Mouse (Mus musculus) cerebellum, adult 8-10 months (tissue): ENCODE results near the gene Trp53i11.

Source experiments
- DNase-seq: peaks from one replicate; pipeline ENCODE4 v3.0.0; 2022

The Trp53i11 gene

DNA sequence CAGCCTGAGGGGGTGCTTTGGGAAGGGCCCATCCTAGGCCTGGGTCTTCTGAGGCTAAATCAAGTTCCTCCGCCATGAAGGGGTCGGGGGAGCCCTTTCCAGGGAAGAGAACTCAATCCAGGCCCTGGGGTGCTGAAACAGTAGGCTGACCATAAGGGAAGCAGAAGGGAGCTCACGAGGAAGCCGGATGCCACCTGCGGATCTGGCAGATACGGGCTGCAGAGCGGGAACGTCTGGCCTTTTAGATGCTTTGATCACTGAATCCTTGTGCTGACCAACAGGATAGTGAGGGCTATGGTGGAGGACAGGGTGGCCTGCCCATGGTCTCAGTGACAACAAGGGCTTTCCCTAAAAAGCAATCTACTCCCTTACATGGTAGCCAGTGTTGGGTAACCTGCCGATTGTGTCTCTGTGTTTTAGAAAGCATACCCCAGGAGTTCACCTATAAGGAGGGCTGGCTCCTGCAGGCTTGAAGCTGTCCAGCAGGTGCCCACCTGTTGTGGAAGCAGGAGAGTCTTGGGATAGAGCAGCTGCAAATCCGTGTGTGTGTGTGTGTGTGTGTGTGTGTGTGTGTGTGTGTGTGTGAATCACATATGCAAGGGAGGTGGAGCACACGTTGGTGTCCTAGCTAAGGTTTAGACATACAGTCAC, 56.2 kb downstream of the Trp53i11 start:
- DNase-seq, result peak; percentile 74

DNA sequence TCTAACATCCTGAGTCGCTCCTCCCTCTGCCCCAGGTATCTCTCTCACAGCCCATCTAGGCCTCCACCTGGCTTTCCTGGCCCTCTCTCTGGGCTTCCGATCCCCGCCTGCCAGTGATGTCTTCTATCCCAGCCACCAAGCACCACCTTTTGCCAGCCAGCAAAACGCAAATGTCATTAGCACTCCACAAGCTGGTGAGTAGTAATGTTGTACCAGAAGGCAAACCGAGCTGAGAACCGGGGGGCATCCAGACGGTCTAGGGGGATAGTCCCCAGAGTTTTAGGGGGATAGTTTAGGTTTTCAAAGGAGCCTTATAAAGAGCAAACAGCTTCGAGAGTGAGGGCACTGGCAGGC, 56.7 kb downstream of the Trp53i11 start:
- peak; percentile 57 for DNase-seq

DNA sequence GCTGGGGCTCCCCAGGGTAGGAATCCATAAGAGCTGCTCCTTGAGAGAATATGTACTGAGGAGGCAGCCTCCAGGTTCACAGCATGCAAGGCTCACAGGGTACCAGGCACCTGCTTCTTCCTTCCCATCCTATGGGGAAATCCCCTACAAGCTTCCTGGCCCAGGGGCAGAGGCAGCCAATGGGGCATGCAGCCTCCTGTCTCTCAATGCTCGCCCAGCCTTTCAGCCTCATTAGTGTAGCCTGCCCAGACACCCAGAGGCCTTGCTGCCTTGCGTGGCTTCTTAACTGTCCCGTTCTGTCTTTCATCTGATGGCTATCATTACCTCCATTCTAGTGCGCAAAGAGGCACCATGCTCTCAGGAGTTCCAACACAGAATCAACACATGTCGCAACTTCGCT, 61.7 kb downstream of the Trp53i11 start:
- no peak for DNase-seq

DNA sequence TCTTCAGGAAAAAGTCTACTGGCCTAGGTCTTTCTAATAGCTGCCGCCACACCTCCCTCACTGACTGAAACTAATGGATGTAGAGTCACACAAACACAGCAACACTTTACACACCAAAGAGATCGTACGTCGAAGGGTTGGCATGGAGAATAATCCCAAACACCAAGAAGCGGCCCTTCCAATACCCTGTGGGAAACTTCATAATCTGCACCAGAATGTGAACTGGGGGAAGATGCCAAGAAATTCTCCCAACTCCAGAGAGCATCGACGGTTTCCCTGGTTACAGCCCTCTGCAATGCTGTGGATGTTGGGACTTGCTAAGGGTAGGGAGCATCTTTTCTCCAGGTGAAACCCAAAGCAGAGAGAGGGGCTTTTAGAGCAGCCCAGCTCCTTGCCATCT, 63.3 kb downstream of the Trp53i11 start:
- no peak for DNase-seq
